Mouse (Mus musculus) T-cell, adult 2 months (primary cell): ENCODE results near the gene H2afy.

Source experiments
- DNase-seq: peaks from one replicate; pipeline ENCODE4 v3.0.0; 2022; ENCODE audit warnings: low spot score

H2afy gene

GRCm38 (mm10) chr13:56136200-56136599 lies at the start of gene H2afy:
Gene H2afy (minus strand): TSS chr13:56136361.
- no peak for DNase-seq

GRCm38 (mm10) chr13:56183687-56184086 lies 47.5 kb upstream of the H2afy start:
- DNase-seq, result no peak

GRCm38 (mm10) chr13:56181424-56181823 lies 45.3 kb upstream of the H2afy start:
- DNase-seq, result no peak

- no peak for DNase-seq
These were observed 42.4 kb upstream of the H2afy start, which contains the start of gene Tifab for GRCm38 (mm10) chr13:56178416-56179035. Gene Tifab (minus strand): TSS chr13:56178885.

- no peak for DNase-seq
These were observed 40.1 kb upstream of the H2afy start for GRCm38 (mm10) chr13:56176310-56176709.

- DNase-seq, result no peak
These were observed 39.7 kb upstream of the H2afy start for GRCm38 (mm10) chr13:56175848-56176247.

- DNase-seq, result no peak
These were observed 36.9 kb upstream of the H2afy start for GRCm38 (mm10) chr13:56172901-56173545.

- no peak for DNase-seq
These were observed 35.9 kb upstream of the H2afy start for GRCm38 (mm10) chr13:56172106-56172505.

- DNase-seq, result no peak
These were observed 32.2 kb upstream of the H2afy start for GRCm38 (mm10) chr13:56168403-56168781.

GRCm38 (mm10) chr13:56167446-56168402 lies 31.6 kb upstream of the H2afy start:
- DNase-seq, result peak; percentile 26

GRCm38 (mm10) chr13:56165561-56165960 lies 29.4 kb upstream of the H2afy start:
- DNase-seq, result no peak

GRCm38 (mm10) chr13:56164372-56164771 lies 28.2 kb upstream of the H2afy start:
- no peak for DNase-seq

- no peak for DNase-seq
These were observed 27.6 kb upstream of the H2afy start for GRCm38 (mm10) chr13:56163751-56164150.

GRCm38 (mm10) chr13:56162859-56163258 lies 26.7 kb upstream of the H2afy start:
- DNase-seq, result no peak

GRCm38 (mm10) chr13:56159614-56160363 lies 23.6 kb upstream of the H2afy start:
- no peak for DNase-seq

GRCm38 (mm10) chr13:56159016-56159601 lies 22.9 kb upstream of the H2afy start:
- peak; percentile 17 for DNase-seq

GRCm38 (mm10) chr13:56155671-56156070 lies 19.5 kb upstream of the H2afy start:
- DNase-seq, result no peak

- no peak for DNase-seq
These were observed 18.9 kb upstream of the H2afy start for GRCm38 (mm10) chr13:56155048-56155447.

- no peak for DNase-seq
These were observed 16.8 kb upstream of the H2afy start for GRCm38 (mm10) chr13:56152773-56153460.

- peak; percentile 69 for DNase-seq
These were observed 15.5 kb upstream of the H2afy start for GRCm38 (mm10) chr13:56151404-56152226.
